Mouse (Mus musculus) neural tube, embryonic 12.5 days (tissue): ENCODE measurements around the gene Rassf5. TPM values are rescaled to one million over a fixed set of nuclear protein-coding genes. Genes with fewer than 3 reads are reported as not detected.

Experiments
- ATAC-seq: fragments of 200-750 bp; cut with Nextera tagmentation; 2 replicates; pipeline ENCODE4 v1.8.0; 2017; ENCODE audit warnings: low read depth, mild to moderate bottlenecking, moderate TSS enrichment, moderate library complexity; ENCODE audit not compliant: low FRiP score
- H3K27ac ChIP-seq: fragments of 300-500 bp; sonication (generic); 2 replicates; pipeline ENCODE4 v1.5.1; 2016
- H3K27me3 ChIP-seq: fragments of 300-500 bp; sonication (generic); replicated peaks from 2 replicates; pipeline ENCODE4 v1.6.1; 2016; ENCODE audit warnings: mild to moderate bottlenecking
- H3K36me3 ChIP-seq: fragments of 300-500 bp; sonication (generic); 2 replicates; pipeline ENCODE4 v1.6.1; 2016; ENCODE audit warnings: mild to moderate bottlenecking
- H3K4me1 ChIP-seq: fragments of 300-500 bp; sonication (generic); 2 replicates; pipeline ENCODE4 v1.6.1; 2016
- H3K4me2 ChIP-seq: fragments of 300-500 bp; sonication (generic); replicated peaks from 2 replicates; pipeline ENCODE4 v1.6.1; 2016; ENCODE audit warnings: mild to moderate bottlenecking
- H3K4me3 ChIP-seq: fragments of 300-500 bp; sonication (generic); 2 replicates; pipeline ENCODE4 v1.5.1; 2016
- H3K9ac ChIP-seq: fragments of 300-500 bp; sonication (generic); 2 replicates; pipeline ENCODE4 v1.6.1; 2016; ENCODE audit warnings: mild to moderate bottlenecking
- H3K9me3 ChIP-seq: fragments of 300-500 bp; sonication (generic); 2 replicates; pipeline ENCODE4 v1.6.1; 2016; ENCODE audit warnings: mild to moderate bottlenecking
- WGBS: fragments of 180-500 bp; shearing (Covaris S2); methylation state at CpG from one replicate; pipeline ENCODE4 v1.1.7; 2016; 5-methylcytosine and 5-hydroxymethylcytosine counted together
- polyA plus RNA-seq: library from polyadenylated mRNA; unstranded; fragments of >200 nt; fragmentation: Nextera tagmentation; extraction: Ambion mirVana; gene quantifications from 2 replicates; pipeline ENCODE4 v1.2.1, GENCODE M21; 2016

Gene Rassf5
- polyA plus RNA-seq, 1 experiment from 2014 or later: 2.7 TPM

GRCm38 (mm10) chr1:131184253-131184955 lies 60.7 kb downstream of the Rassf5 start:
- H3K9ac ChIP-seq: no peak overlapping the region
- H3K36me3 ChIP-seq: peaks cover 6% of the 10 kb centered on the region; the same call in 1 of the 2 replicates
- H3K4me1 ChIP-seq: no peaks in the 10 kb centered on the region
- no peak for ATAC-seq
- H3K9me3 ChIP-seq: no peaks in the 10 kb centered on the region
- H3K27me3 ChIP-seq: no peaks in the 10 kb centered on the region
- no peak overlapping the region for H3K4me2 ChIP-seq
- H3K27ac ChIP-seq: no peak overlapping the region
- WGBS: 91% methylated on average over 9 of the region's 9 CpGs
- no peak overlapping the region for H3K4me3 ChIP-seq

GRCm38 (mm10) chr1:131183201-131183600 lies 61.9 kb downstream of the Rassf5 start:
- WGBS: 90% methylated on average over 7 of the region's 7 CpGs

GRCm38 (mm10) chr1:131181642-131182527 lies 63.2 kb downstream of the Rassf5 start:
- peak; percentile 29; the same call in 1 of the 2 replicates for ATAC-seq
- Histone ChIP-seq H3K36me3 (peaks cover 20% of the 10 kb centered on the region), H3K27me3 (no peaks in the 10 kb centered on the region), H3K4me2 (no peak overlapping the region), H3K4me3 (no peak overlapping the region), H3K9ac (no peak overlapping the region), H3K4me1 (no peaks in the 10 kb centered on the region), H3K27ac (no peak overlapping the region), H3K9me3 (no peaks in the 10 kb centered on the region)
- WGBS: 75% methylated on average over 9 of the region's 9 CpGs

More at GRCm38 (mm10) chr1:131183201-131183600, 61.9 kb downstream of the Rassf5 start:
- Histone ChIP-seq H3K4me2 (no peak overlapping the region), H3K4me3 (no peak overlapping the region), H3K27me3 (no peaks in the 10 kb centered on the region), H3K9me3 (no peaks in the 10 kb centered on the region), H3K36me3 (peaks cover 13% of the 10 kb centered on the region; the same call in 1 of the 2 replicates), H3K27ac (no peak overlapping the region), H3K4me1 (no peaks in the 10 kb centered on the region), H3K9ac (no peak overlapping the region)
- no peak for ATAC-seq

GRCm38 (mm10) chr1:131180386-131180785 lies 64.7 kb downstream of the Rassf5 start:
- no peak overlapping the region for H3K27ac ChIP-seq
- H3K4me2 ChIP-seq: no peak overlapping the region
- no peaks in the 10 kb centered on the region for H3K27me3 ChIP-seq
- ATAC-seq: no peak
- H3K4me1 ChIP-seq: no peaks in the 10 kb centered on the region
- no peaks in the 10 kb centered on the region for H3K9me3 ChIP-seq
- H3K36me3 ChIP-seq: peaks cover 30% of the 10 kb centered on the region
- 94% methylated on average over 7 of the region's 7 CpGs for WGBS
- no peak overlapping the region for H3K4me3 ChIP-seq
- no peak overlapping the region for H3K9ac ChIP-seq

- Histone ChIP-seq H3K27ac (no peak overlapping the region), H3K36me3 (peaks cover 49% of the 10 kb centered on the region), H3K4me2 (no peak overlapping the region), H3K9ac (no peak overlapping the region), H3K9me3 (no peaks in the 10 kb centered on the region), H3K4me1 (no peaks in the 10 kb centered on the region), H3K27me3 (no peaks in the 10 kb centered on the region), H3K4me3 (no peak overlapping the region)
- ATAC-seq: no peak
- 88% methylated on average over 5 of the region's 5 CpGs for WGBS
These were observed 67.0 kb downstream of the Rassf5 start for GRCm38 (mm10) chr1:131178083-131178482.

- no peak for ATAC-seq
- Histone ChIP-seq H3K9me3 (no peaks in the 10 kb centered on the region), H3K4me3 (no peak overlapping the region), H3K27ac (no peak overlapping the region), H3K27me3 (no peaks in the 10 kb centered on the region), H3K36me3 (peaks cover 57% of the 10 kb centered on the region), H3K9ac (no peak overlapping the region), H3K4me1 (no peaks in the 10 kb centered on the region), H3K4me2 (no peak overlapping the region)
- WGBS: 50% methylated on average over 4 of the region's 4 CpGs
These were observed 67.8 kb downstream of the Rassf5 start for GRCm38 (mm10) chr1:131177249-131177648.

GRCm38 (mm10) chr1:131175819-131176218 lies 69.2 kb downstream of the Rassf5 start:
- no peak overlapping the region for H3K9ac ChIP-seq
- no peak overlapping the region for H3K4me3 ChIP-seq
- H3K27ac ChIP-seq: no peak overlapping the region
- no peaks in the 10 kb centered on the region for H3K27me3 ChIP-seq
- WGBS: 95% methylated on average over 8 of the region's 8 CpGs
- no peak for ATAC-seq
- no peaks in the 10 kb centered on the region for H3K4me1 ChIP-seq
- H3K9me3 ChIP-seq: no peaks in the 10 kb centered on the region
- peaks cover 71% of the 10 kb centered on the region for H3K36me3 ChIP-seq
- H3K4me2 ChIP-seq: no peak overlapping the region

GRCm38 (mm10) chr1:131175189-131175588 lies 69.9 kb downstream of the Rassf5 start:
- Histone ChIP-seq H3K9ac (no peak overlapping the region), H3K36me3 (peaks cover 76% of the 10 kb centered on the region), H3K27me3 (no peaks in the 10 kb centered on the region), H3K9me3 (no peaks in the 10 kb centered on the region), H3K4me1 (no peaks in the 10 kb centered on the region), H3K27ac (no peak overlapping the region), H3K4me3 (no peak overlapping the region), H3K4me2 (no peak overlapping the region)
- 95% methylated on average over 1 of the region's 1 CpGs for WGBS
- no peak for ATAC-seq

- no peak overlapping the region for H3K9ac ChIP-seq
- H3K27ac ChIP-seq: no peak overlapping the region
- H3K9me3 ChIP-seq: no peaks in the 10 kb centered on the region
- no peak for ATAC-seq
- no peak overlapping the region for H3K4me2 ChIP-seq
- H3K4me1 ChIP-seq: no peaks in the 10 kb centered on the region
- WGBS: 90% methylated on average over 12 of the region's 12 CpGs
- no peak overlapping the region for H3K4me3 ChIP-seq
- peaks cover 78% of the 10 kb centered on the region for H3K36me3 ChIP-seq
- H3K27me3 ChIP-seq: no peaks in the 10 kb centered on the region
These were observed 70.7 kb downstream of the Rassf5 start for GRCm38 (mm10) chr1:131174299-131174861.

- Histone ChIP-seq H3K4me1 (no peaks in the 10 kb centered on the region), H3K36me3 (peaks cover 79% of the 10 kb centered on the region), H3K4me2 (no peak overlapping the region), H3K9me3 (no peaks in the 10 kb centered on the region), H3K27ac (no peak overlapping the region), H3K9ac (no peak overlapping the region), H3K4me3 (no peak overlapping the region), H3K27me3 (no peaks in the 10 kb centered on the region)
- ATAC-seq: no peak
- WGBS: 86% methylated on average over 6 of the region's 6 CpGs
These were observed 71.2 kb downstream of the Rassf5 start for GRCm38 (mm10) chr1:131173809-131174208.

- no peak overlapping the region for H3K4me3 ChIP-seq
These were observed 72.1 kb downstream of the Rassf5 start for GRCm38 (mm10) chr1:131173001-131173400.

GRCm38 (mm10) chr1:131167612-131168011 lies 77.4 kb downstream of the Rassf5 start:
- H3K4me1 ChIP-seq: no peaks in the 10 kb centered on the region
- WGBS: 97% methylated on average over 10 of the region's 10 CpGs
- no peak for ATAC-seq
- H3K9ac ChIP-seq: no peak overlapping the region
- H3K36me3 ChIP-seq: peaks cover 90% of the 10 kb centered on the region
- no peak overlapping the region for H3K4me3 ChIP-seq
- no peaks in the 10 kb centered on the region for H3K27me3 ChIP-seq
- H3K27ac ChIP-seq: no peak overlapping the region
- H3K9me3 ChIP-seq: no peaks in the 10 kb centered on the region
- no peak overlapping the region for H3K4me2 ChIP-seq

More at GRCm38 (mm10) chr1:131173001-131173400, 72.1 kb downstream of the Rassf5 start:
- Histone ChIP-seq H3K9ac (no peak overlapping the region), H3K27me3 (no peaks in the 10 kb centered on the region), H3K36me3 (peaks cover 82% of the 10 kb centered on the region), H3K27ac (no peak overlapping the region), H3K4me1 (no peaks in the 10 kb centered on the region), H3K4me2 (no peak overlapping the region), H3K9me3 (no peaks in the 10 kb centered on the region)
- WGBS: 86% methylated on average over 7 of the region's 7 CpGs
- no peak for ATAC-seq
